Mouse (Mus musculus): ENCODE measurements around the gene Tbc1d2. TPM values are rescaled to one million over a fixed set of nuclear protein-coding genes. Genes with fewer than 3 reads are reported as not detected.
"Not testable (repeated sequence)": the region's sequence is repeated elsewhere in the genome, so short reads cannot be mapped to it uniquely, and the experiment has no call there.

Tbc1d2 gene
- total RNA-seq, 4 experiments from 2014 or later = 2.4 to 3.9 (median 3.4) TPM

GRCm38 (mm10) chr4:46602704-46603103, 47.3 kb downstream of the Tbc1d2 start:
- DNase-seq (ENCODE audit: low spot score in 2 of 2) = no peak

- peak; percentile 76 to 79 for DNase-seq (ENCODE audit: low spot score in 2 of 2)
Measured at GRCm38 (mm10) chr4:46601844-46602423, 48.1 kb downstream of the Tbc1d2 start, which contains the start of gene Coro2a. Gene Coro2a (minus strand): TSS chr4:46602202.

GRCm38 (mm10) chr4:46601258-46601843, 48.7 kb downstream of the Tbc1d2 start:
- peak in 1 of 2 experiments; percentile 31 for DNase-seq (ENCODE audit: low spot score in 2 of 2)

- no peak for DNase-seq (ENCODE audit: low spot score in 2 of 2)
Measured at GRCm38 (mm10) chr4:46600473-46601257, 49.3 kb downstream of the Tbc1d2 start.

- not testable (repeated sequence) for DNase-seq (ENCODE audit: low spot score in 2 of 2)
Measured at GRCm38 (mm10) chr4:46599609-46600008, 50.4 kb downstream of the Tbc1d2 start.

GRCm38 (mm10) chr4:46598981-46599380, 51.0 kb downstream of the Tbc1d2 start:
- no peak for DNase-seq (ENCODE audit: low spot score in 2 of 2)

DNA sequence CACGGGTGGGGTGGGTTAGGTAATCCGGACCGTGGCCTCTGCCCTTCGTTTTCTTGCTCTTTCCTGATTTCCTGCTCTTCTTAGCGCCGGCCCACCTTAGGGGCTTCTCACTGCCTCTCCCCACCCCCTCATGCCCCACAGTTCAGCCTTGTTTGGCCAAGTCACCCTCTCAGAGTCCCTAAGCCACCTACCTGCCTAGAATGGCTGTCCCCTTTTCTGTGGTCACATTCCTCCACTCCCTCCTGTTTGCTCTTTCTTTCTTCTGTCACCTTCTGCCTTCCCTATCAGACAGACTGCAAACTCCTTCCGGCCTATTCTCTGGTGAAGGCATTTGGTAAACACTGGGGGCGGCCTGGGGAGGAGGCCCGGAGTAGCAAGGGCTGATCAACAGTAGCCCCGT, 51.9 kb downstream of the Tbc1d2 start:
- no peak for DNase-seq (ENCODE audit: low spot score in 2 of 2)

GRCm38 (mm10) chr4:46597286-46597961, 52.6 kb downstream of the Tbc1d2 start:
- DNase-seq (ENCODE audit: low spot score in 2 of 2) = no peak

DNA sequence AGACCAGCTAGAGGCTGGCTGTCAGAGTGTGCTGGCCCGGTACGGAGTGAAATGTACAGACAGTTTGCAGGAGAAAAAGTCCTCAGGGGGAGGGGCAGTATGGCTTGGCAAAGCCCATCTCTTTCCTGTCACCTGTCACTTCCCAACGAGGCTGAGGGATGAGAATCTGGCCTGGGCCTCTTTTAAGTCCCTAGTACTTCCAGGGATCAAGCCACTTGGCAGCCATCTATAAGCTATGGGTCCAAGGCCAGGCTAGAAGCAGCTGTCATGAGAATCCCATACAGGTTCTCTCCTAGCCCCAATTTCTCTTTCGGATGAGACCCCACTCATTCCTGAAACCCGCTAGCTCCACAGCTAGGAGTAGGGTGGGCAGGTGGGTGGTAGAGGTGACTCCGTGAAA, 53.6 kb downstream of the Tbc1d2 start:
- DNase-seq (ENCODE audit: low spot score in 2 of 2) = peak in 1 of 2 experiments; percentile 4

GRCm38 (mm10) chr4:46594131-46594530, 55.9 kb downstream of the Tbc1d2 start:
- no peak for DNase-seq (ENCODE audit: low spot score in 2 of 2)

DNA sequence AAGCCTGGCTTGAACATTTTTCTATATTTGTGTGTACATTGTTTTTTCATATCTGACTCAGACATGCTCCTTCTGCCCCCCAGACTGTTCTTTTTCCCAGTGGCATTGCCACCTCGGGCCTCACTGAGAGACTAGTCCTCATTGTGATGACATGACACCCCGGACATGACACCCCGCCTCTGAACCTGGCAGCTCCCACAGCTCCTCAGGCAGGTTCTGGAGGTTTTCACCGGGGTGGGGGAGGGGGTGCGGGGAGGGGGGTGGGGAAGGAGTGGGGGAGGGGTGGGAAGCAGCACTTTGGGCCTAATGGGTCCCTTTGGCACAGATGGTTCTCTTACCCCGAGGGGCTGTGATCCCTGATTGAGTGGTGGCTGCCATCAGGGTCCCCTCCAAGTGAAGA, 56.5 kb downstream of the Tbc1d2 start:
- DNase-seq (ENCODE audit: low spot score in 2 of 2) = peak in 1 of 2 experiments; percentile 2

- peak in 1 of 2 experiments; percentile 5 for DNase-seq (ENCODE audit: low spot score in 2 of 2)
Measured at GRCm38 (mm10) chr4:46591833-46592520, 58.0 kb downstream of the Tbc1d2 start.

DNA sequence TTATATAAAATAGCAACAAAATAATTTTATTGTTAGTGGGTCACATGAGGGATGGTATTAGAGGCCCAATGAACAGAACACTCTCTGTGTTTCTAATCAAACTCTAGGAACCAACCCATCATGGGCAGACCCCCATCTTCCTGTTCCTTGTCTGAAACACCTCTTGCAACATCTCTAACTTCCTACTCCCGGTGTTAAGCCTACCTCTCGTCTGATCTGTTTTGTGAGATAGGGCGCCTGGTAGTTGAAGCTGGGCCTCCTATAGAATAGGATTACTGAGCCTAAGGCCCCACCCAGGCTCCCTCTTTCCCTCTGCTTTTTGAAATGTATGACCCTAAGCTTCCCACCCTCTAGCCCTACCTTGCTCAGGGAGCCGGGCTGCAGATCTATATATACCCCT, 59.2 kb downstream of the Tbc1d2 start:
- peak in 1 of 2 experiments; percentile 4 for DNase-seq (ENCODE audit: low spot score in 2 of 2)

DNA sequence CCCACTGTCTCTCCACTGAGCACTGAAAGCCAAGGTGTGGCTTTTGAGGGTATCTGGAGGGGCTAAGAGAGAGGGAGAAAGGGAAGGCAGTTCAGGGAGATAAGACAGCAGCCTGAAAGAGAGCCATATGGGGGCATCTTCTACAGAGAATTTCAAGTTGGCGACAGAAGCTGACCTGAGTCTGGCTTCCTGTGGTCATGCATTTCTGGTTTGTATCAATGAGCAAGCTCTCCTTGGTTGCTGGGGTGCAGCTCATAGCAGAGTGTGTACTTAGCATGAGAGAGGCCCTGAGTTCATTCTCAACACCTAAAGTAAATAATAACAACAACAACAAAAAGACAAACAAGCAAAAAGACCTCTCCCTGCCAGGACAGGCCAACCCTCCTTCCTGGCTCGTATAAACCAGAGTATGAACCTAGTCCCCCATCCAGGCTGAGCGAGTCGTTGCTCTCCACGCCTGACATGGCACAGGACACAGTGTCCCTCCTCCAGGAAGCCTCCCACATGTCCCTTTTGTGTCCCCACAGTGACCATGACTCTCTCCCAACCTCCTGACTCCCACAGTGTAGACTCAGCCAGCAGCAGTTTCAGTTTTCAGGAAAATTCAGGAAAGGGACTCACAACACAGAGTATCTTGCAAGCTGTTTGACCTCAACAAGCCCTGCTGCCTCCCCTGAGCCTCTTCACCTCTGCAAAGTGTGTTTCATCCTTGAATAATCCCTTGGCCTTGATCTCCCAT, 59.9 kb downstream of the Tbc1d2 start:
- DNase-seq (ENCODE audit: low spot score in 2 of 2) = peak in 1 of 2 experiments; percentile 3

GRCm38 (mm10) chr4:46589151-46589550, 60.9 kb downstream of the Tbc1d2 start:
- DNase-seq (ENCODE audit: low spot score in 2 of 2) = peak in 1 of 2 experiments; percentile 3

DNA sequence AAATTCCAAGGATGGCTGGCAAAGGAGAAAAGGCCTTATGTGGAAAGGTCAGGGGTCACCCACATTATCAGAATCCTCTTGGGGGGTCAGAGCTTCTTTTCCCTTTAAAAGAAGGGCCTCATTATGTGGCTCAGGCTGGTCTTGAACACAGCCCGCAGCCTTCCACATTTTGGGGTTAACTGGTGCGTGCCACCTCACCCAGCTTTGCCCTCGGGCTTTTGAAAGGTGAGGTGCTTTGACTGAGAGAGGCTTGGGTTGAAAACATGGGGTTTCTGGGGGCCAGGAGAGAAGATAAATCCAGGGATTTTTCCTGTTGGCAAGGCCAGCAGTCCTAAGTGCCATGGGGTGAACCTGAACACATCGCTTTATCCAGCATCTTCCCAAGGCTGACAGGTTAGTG, 63.5 kb downstream of the Tbc1d2 start:
- DNase-seq (ENCODE audit: low spot score in 2 of 2) = peak in 1 of 2 experiments; percentile 1

- peak in 1 of 2 experiments; percentile 5 for DNase-seq (ENCODE audit: low spot score in 2 of 2)
Measured at GRCm38 (mm10) chr4:46585811-46586190, 64.2 kb downstream of the Tbc1d2 start.

- DNase-seq (ENCODE audit: low spot score in 2 of 2) = peak in 1 of 2 experiments; percentile 3
Measured at GRCm38 (mm10) chr4:46585041-46585810, 64.8 kb downstream of the Tbc1d2 start.

DNA sequence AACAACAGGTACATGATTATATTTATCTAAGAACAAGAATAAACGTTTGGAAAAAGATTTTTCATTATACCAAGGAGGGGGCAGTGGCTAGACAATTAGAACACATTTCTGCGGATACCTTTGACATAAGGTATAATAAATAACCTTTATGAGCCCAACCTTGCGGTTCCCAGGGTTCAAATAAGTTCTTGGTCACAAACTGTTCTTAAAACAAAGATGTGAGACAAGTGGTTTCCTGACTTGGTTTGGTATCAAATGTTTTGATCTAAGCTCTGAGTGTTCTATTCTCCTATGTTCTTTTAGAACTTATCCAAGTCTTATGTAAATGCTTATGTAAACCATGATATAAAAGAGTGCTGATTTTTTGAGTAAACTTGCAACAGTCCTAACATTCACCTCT, 65.5 kb downstream of the Tbc1d2 start:
- DNase-seq (ENCODE audit: low spot score in 2 of 2) = not testable (repeated sequence)

GRCm38 (mm10) chr4:46584084-46584483, 65.9 kb downstream of the Tbc1d2 start:
- not testable (repeated sequence) for DNase-seq (ENCODE audit: low spot score in 2 of 2)

All from left cerebral cortex, adult 8-10 months (tissue).